Mouse (Mus musculus): ENCODE results near the gene Gtf2ird2. TPM values are rescaled to one million over a fixed set of nuclear protein-coding genes. Genes with fewer than 3 reads are reported as not detected.

Gtf2ird2 gene
- polyA plus RNA-seq, 1 experiment = 18.8 TPM

DNA sequence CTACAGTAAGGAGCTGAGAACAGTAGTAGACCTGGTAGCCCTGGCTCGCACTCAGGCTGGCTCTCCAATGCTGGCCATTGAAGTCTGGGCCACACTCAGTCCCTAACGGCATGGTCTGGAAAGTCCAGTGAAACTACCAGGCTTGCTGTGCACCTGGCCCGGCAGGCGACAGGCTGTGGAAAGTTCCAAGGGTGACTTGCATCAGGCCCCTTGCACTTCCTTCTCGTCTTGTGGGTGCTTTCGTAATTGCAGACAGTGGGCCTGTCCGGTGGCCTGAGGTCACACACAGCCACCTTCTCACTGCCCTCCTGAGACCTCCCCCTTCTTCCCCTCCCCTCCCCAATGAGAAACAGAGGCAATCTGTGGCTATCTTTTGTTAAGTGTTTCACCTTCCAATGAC is 48.7 kb downstream of the Gtf2ird2 start:
- no peak for DNase-seq (ENCODE audit: extremely low spot score in 1 of 2, low spot score in 1 of 2)

DNA sequence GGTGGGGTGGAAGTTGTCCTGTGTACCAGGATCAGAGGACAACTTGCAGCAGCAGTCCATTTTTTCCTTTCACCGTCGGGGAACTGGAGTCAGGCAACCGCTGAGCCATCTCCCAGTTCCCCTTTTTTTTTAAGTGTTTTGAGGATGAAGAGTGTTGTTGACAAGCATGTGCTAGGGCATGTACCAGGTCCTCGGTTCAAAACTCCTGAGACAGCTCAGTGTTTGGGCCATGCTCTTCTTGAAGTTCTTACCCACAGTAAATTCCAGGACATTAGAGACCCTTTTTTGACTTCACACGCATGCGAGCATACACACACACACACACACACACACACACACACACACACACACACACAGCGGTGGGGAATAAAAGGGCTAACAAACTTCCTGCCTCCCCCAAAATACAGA is 49.4 kb downstream of the Gtf2ird2 start:
- no peak for DNase-seq (ENCODE audit: extremely low spot score in 1 of 2, low spot score in 1 of 2)

DNA sequence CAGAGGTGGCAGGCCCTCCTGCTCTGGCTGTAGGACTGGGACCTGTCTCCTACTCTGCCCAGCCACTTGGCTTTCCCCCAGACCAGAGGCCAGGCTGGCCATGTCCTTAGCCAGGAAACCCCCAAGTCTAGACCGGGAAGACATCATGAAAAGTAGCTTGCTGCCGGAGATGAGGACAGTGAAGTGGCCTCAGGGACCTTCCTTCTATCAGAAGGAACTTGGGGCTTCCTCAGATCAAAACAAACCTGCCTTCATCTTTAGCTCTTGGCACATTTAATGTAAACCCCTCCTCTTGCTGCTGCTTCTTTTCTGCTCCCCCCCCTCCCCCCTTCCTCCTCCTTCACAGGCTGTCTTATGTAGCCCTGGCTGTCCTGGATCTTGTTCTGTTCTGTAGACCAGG is 50.4 kb downstream of the Gtf2ird2 start:
- no peak for DNase-seq (ENCODE audit: extremely low spot score in 1 of 2, low spot score in 1 of 2)

DNA sequence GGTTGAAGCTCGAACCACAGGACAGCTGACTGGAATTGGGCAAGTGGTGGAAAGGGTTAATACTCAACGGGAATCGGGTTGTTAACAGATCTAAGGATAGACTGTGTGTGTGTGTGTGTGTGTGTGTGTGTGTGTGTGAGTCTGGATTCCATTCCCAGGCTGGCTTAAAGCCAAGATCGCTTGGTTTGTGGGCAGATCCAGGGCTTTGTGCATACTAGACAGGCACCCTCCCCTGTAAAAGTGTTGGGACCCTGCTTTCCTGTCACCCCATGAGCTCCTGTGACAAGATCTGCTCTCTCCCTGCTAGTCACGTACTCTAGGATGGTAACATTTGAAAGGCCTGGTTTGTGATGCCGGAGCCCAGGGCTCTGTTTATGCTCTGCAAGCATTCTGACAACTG is 51.3 kb downstream of the Gtf2ird2 start:
- DNase-seq (ENCODE audit: extremely low spot score in 1 of 2, low spot score in 1 of 2) = peak in 1 of 2 experiments; percentile 62

DNA sequence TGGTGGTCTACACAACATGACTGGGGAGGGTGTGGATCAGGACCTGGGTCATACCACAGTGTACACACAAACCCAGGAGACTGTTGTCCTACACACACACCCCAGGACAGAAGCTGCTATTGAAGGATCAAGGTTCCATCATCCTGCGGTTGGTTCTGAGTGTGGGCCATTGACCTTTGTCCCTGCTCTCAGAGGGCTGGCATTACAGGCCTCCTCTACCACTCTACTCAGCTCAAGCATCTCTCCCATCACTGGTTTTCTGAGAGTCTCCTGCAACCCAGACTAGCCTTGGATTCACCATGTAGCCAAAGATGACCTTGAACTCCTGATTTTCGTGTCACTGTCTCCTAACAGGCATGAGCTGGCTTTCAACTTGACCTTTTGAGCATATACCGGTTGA is 52.4 kb downstream of the Gtf2ird2 start:
- no peak for DNase-seq (ENCODE audit: extremely low spot score in 1 of 2, low spot score in 1 of 2)

DNA sequence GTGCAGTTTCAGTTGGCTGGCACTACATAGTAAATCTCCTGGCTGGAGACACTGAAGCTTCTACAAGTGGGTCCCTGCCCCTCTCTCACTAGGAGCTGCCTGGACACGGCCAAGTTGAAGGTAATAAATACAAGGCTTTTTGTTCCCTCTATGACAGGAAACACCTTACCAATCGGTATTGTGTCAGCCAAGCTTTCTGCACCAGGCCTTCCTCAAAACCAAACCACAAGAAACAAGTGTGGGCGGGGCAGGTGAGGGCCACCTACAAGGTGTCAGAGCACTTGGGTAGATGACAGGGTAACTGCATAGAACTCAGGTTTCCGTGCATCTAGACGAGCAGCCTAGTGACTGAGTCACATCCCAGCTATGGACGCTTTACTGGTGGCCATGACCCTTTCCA is 53.0 kb downstream of the Gtf2ird2 start:
- no peak for DNase-seq (ENCODE audit: extremely low spot score in 1 of 2, low spot score in 1 of 2)

DNA sequence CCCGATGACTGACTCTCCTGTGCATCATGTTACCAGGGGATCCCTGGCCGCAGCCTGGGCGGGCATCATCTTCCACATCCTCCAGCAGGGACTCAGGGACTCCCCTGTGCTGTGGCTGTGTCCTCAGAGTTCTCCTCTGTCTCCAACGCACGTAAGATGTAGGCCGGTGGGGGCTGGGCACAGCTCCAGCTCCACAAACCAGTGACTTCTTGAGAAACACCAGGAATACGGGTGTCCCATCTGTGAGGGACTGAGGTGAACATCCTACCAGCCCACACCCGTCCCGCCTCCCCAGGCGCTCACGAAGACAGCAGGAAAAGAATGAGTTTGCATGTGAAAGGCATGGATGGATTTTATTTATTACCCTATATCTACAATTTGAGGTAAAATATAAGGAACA is 53.7 kb downstream of the Gtf2ird2 start:
- DNase-seq (ENCODE audit: extremely low spot score in 1 of 2, low spot score in 1 of 2) = peak in 1 of 2 experiments; percentile 27

DNA sequence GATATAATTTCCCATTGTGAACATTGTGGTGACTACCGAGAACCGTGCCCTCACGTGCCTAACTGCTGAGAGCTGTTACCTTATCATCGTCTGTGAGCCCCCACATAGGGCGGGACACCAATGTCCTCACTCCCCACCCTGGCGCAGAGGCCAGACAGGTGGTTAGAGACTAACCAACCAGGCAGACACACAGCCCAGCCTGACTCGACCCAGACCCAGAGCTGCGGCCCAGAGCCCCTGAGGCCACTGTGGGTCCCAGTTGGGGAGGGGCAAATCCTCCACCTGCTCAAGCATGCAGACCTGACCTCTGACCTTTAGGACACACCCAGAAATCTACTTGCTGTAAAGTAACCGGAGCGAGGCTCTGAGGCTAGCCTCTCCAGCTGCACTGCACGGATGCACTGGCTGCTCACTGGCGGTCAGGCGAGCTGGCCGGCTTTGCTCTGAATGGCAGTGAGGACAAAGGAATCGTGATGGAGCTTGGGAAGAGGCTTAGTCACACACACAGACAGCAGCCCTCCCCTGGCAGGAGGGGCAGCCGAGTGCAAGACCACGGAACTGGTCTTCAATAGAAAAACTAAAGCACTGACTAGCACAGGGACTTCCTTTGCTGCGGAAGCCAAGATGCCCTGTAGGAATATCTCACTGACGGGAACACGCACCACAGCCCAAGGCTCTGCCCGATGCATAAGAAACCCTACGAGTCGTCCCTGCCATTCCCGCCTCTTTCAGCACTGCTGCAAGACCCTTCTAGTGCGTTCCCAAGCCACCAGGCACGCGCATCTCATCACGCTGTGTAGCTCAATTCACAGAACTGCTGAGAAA is 54.3 kb downstream of the Gtf2ird2 start:
- peak in 1 of 2 experiments; percentile 21 for DNase-seq (ENCODE audit: extremely low spot score in 1 of 2, low spot score in 1 of 2)

DNA sequence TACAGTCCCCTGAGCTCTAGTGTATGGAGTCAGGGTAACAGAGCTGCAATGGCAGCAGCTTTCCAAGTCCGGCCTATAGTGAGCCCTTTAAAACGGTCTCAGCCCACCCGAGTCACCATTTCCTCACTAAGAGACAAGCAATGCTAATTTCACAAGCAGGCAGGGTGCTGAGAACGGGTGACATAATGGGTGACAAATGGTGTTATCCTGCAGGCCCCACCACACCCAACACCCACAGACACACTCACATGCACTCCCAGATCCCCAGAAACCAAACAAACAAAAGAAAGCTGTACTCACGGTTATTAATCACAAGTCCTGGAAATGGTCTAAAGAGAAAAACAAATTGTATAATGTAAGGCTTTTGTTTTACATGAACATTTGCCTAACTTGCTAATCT is 58.0 kb downstream of the Gtf2ird2 start:
- DNase-seq (ENCODE audit: extremely low spot score in 1 of 2, low spot score in 1 of 2) = no peak

DNA sequence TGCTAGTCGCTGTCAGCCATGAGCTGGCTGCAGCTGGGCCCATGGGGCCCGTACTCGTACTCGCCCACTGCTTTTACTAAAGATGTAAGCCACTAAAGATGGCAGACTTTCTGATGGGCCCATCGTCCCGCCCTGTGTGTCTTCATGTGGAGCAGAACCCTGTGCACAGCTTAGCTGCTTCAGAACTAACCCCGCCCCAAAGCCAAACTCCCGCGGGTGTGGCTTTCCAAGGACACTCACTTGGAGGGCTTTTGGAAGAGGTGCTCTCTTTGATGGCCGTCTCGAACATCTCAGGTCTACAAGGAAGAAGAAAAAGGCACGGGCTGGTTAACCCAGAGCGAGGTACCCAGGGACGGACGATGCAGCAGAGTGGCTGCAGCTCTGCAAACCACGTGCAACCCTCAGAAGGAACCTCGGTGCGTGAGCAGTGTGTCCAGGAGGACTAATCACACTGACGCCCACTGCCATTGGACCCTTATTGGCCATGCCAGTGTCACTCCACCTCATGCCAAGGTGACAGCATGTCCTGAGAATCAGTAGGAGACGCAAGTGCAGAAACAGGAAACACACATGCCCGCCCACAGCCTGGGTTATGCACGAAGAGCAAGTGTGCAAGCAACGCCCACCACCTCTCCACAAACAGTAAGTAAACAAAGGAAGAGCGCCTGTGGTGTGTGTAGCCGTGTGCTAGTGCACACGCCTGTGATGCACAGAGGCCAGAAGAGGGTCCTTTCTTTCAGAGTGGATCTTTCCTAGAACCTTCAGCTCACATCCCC is 60.0 kb downstream of the Gtf2ird2 start:
- DNase-seq (ENCODE audit: extremely low spot score in 1 of 2, low spot score in 1 of 2) = no peak

DNA sequence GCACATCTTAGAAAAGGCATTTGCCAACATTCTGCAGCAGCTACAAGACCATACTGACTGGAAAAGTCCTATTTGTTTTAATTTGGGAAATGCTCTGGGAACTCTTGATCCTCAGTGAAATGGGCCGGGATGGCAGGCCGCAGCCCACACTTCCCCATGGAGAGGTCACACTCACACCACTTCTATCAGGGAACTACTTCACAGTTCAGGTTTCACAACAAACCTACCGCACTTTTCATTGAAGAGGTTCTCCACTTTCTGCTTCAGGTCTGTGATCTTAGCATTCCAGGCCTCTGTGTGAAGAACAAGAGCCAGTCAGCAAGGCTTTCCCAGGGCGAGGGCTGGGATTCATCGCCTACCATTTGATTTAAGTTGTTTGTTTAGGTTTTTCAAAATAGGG is 61.1 kb downstream of the Gtf2ird2 start:
- no peak for DNase-seq (ENCODE audit: extremely low spot score in 1 of 2, low spot score in 1 of 2)

DNA sequence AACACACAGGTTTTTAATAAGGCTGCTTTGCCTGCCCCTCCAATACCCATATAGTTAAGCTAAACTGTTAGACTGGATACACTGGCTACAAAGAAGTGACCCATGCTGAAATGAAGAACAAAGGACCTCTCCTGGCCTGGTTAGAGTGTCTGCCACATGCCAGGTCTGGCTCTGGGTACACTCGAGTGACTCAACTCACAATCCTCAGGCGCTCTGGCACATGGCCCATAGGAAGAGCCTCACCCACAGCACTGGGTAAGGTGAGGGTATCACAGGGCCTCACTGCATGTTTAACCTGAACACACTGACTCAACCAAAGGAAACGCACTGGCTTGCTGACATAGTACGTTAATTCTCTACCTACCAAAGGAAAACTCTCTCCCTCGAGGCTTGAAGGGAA is 62.3 kb downstream of the Gtf2ird2 start:
- DNase-seq (ENCODE audit: extremely low spot score in 1 of 2, low spot score in 1 of 2) = no peak

DNA sequence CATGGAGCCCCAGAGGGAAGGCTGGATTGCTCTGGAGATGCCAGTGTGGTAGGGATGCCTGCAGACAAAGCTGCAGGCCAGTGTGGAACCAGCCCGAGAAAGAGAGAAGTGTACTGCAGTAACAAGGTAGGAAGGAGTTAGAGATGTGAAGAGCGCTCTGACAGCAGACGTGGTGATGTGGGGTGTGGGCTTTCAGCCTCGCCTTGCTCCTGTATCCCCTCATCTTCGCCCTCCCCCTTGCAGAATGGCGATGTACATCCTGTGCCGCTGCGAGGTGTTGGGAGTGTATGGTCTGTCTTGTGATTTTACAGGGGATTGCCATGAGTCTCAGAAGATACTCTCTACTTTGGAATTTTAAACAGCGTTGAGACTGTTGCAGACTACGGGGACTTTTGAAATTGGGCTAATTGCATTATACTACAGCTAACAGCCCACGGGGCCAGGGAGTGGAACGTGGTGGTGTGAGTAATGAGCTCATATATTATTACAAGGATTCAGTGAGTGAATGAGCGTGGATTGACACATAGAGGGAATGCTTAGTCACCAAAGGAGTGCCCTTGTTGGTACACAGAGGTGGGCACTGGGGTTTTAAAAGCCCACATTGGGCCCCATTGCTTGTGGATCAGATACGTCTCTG is 64.9 kb downstream of the Gtf2ird2 start:
- DNase-seq (ENCODE audit: extremely low spot score in 1 of 2, low spot score in 1 of 2) = no peak

DNA sequence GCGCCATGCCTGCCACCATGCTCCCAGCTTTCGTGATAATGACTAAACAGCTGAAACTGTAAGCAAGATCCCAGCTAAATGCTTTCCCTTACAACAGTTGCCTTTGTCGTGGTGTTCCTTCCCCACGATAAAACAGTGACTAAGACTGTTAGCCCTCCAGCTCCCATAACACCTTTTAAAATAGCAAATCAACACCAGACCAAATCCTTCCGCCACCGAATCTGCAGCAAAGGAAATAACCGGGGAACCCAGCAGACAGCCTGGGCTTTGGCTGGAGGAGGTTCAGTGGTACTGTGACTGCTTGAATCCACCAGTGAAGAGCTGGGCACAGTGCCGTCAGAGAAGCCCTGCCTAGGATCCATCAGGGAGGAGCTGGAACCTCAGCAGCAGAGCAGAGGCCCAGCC is 65.4 kb downstream of the Gtf2ird2 start:
- DNase-seq (ENCODE audit: extremely low spot score in 1 of 2, low spot score in 1 of 2) = peak in 1 of 2 experiments; percentile 68

DNA sequence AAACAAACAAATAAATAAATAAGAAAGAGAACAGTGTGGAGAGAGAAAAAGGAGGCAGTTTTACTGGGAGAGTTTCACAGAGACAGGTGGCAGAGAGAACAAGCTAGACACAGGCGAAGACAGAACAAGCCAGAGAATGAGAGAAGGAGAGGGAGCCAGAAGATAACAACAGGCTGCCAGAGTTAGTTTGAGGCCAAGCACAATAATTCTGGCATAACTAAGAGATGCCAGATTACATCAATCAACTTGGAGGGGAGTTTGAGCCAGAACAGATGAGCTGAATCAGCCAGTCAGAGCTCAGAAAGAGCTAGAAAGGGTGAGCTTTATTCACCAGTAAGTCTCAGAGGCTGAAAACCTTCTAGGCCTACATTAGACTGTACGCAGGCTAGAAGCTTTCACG is 66.8 kb downstream of the Gtf2ird2 start:
- DNase-seq (ENCODE audit: extremely low spot score in 1 of 2, low spot score in 1 of 2) = no peak

DNA sequence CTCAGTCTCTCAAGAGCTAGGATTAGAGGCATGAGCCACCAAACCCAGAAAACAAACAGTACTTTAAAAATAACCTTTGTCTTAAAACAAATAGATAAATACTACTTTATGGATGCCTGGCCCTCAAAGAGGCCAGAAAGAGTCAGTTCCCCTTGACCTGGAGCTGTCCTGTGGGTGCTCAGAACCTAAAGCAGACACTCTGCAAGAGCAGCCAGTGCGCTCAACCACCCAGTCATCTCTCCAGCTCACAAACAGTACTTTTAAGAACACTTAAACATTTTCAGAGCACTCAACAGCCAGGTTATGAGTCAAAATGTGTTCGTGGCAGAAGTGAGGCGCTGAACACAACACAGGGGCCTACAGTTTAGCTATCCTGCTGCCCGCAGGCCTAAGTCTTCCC is 67.3 kb downstream of the Gtf2ird2 start:
- DNase-seq (ENCODE audit: extremely low spot score in 1 of 2, low spot score in 1 of 2) = no peak

DNA sequence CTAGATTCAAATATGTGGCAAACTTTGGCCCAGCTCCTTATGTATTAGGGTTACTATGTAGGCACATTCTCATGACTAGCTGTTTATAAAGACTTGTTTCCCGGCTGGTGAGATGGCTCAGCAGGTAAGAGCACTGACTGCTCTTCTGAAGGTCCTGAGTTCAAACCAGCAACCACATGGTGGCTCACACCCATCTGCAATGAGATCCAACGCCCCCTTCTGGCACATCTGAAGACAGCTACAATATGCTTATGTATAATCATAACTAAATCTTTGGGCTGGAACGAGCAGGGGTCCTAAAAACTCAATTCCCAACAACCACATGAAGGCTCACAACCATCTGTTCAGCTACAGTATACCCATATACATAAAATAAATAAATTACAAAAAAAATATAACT is 70.0 kb downstream of the Gtf2ird2 start:
- DNase-seq (ENCODE audit: extremely low spot score in 1 of 2, low spot score in 1 of 2) = no peak

DNA sequence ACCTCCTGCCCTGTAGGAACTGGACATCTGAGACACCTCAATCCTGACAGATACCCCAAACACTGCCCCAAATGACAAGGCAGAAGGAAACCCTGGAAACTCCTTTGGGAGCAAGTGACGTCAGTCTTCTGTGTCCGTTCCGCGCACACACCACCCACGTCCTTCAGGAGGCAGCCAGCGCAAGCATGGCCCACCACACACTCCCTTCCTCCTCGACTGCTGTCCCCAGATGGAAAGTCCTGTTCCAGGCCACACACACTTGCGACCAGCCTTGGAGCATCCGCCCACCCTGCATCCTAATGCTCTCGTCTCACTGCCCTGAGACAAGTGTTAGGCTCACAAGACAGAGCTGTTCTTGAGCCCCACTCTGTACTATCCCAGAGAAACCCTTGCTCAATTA is 71.5 kb downstream of the Gtf2ird2 start:
- DNase-seq (ENCODE audit: extremely low spot score in 1 of 2, low spot score in 1 of 2) = peak in 1 of 2 experiments; percentile 54

DNA sequence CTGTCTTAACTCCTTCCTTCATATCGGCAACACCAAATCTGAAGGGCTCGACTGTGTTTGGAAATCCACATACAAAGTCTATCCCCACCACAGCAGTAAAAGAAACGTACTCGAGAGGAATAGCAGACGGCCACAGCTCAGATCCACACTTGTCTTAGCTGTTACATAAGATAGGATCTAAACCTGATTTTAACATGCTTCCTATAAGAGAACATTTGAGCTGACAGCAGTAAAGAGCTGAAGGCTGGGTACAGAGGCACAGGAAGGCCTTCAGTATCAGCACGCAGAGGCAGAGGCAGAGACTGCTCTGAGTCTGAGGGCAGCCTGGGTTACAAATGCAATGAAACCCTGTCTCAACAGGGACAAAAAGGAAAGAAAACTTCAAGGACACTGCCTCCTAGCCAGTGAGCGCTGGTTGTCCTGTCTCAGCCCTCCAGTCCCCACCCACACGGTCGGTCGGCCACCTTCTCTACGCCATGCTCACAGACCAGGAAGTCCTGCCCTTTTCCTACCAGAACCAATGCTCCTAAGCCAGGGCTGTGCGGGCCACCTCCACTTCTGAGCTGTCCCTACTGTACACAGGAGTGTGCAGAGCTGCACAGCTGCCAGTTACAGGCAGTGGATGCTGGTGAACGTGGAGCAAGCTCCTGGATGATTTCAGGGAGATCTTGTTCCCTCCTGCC is 73.7 kb downstream of the Gtf2ird2 start:
- no peak for DNase-seq (ENCODE audit: extremely low spot score in 1 of 2, low spot score in 1 of 2)

DNA sequence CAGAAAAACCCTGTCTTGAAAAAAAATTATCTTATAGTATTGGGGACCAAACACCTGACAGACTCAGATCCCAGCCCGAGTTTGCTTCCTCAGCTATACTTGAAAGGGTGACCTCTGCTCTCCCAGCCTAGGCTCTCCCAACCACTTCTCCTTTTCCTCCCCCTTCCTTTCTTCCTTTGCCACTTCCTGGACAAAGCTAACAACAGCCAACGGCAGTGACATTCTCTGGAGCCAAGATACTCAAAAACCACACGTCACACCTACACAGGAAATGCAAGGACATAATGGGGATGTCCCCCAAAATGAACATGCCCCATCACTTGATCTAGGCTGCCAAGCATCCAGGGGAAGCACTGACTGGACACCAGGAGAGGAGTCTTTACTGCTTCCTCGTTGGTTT is 74.6 kb downstream of the Gtf2ird2 start:
- DNase-seq (ENCODE audit: extremely low spot score in 1 of 2, low spot score in 1 of 2) = no peak

DNA sequence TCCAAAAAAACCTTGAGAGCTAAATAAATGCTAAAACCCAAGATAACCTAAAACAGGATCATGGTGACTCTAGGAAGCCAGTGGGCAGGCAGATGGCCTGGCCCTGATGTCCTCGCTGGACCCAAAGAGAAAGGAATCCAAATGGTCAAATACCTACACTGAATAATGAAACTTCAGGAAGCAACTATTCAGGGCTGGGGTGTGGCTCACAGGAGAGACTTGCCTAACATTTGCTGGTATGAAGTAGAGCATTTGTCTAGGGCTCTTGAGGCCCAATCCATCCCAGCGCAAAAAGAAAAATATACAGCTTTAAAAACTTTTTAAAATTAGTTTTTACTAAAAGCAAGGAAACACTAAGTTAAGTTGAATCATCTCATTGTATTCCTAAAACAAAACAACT is 75.1 kb downstream of the Gtf2ird2 start:
- DNase-seq (ENCODE audit: extremely low spot score in 1 of 2, low spot score in 1 of 2) = no peak

Data from frontal cortex, adult 2 months (tissue).